Mouse (Mus musculus) limb, embryonic 14.5 days (tissue): Measurements from ENCODE around the gene Magi1. TPM values are rescaled to one million over a fixed set of nuclear protein-coding genes. Genes with fewer than 3 reads are reported as not detected.

Experiments used
- ATAC-seq: fragments of 200-750 bp; cut with Nextera tagmentation; 2 replicates; pipeline ENCODE4 v1.8.0; 2017; ENCODE audit warnings: low read depth, moderate number of reproducible peaks, moderate TSS enrichment; ENCODE audit not compliant: low FRiP score
- DNase-seq: peaks from one replicate; pipeline ENCODE4 v3.0.0-alpha.2; 2015; ENCODE audit warnings: low spot score
- H3K27ac ChIP-seq: fragments of 300-500 bp; sonication (generic); replicated peaks from 2 replicates; pipeline ENCODE4 v1.5.1; 2014; ENCODE audit warnings: low read depth, mild to moderate bottlenecking, low read length, moderate library complexity, mixed read lengths
- H3K27me3 ChIP-seq: fragments of 300-500 bp; sonication (generic); 2 replicates; pipeline ENCODE4 v1.6.1; 2014; ENCODE audit warnings: low read length, mixed read lengths; ENCODE audit not compliant: control insufficient read depth, insufficient read depth
- H3K36me3 ChIP-seq: fragments of 300-500 bp; sonication (generic); 2 replicates; pipeline ENCODE4 v1.6.1; 2014; ENCODE audit warnings: mild to moderate bottlenecking, low read length, moderate library complexity, mixed read lengths; ENCODE audit not compliant: control insufficient read depth, insufficient read depth
- H3K4me1 ChIP-seq: fragments of 300-500 bp; sonication (generic); 2 replicates; pipeline ENCODE4 v1.6.1; 2014; ENCODE audit warnings: antibody characterized with exemption, low read length, mixed read lengths; ENCODE audit not compliant: control insufficient read depth, insufficient read depth
- H3K4me2 ChIP-seq: fragments of 300-500 bp; sonication (generic); replicated peaks from 2 replicates; pipeline ENCODE4 v1.6.1; 2014; ENCODE audit warnings: low read depth, mild to moderate bottlenecking, low read length, moderate library complexity; ENCODE audit not compliant: severe bottlenecking
- H3K4me3 ChIP-seq: fragments of 300-500 bp; sonication (generic); replicated peaks from 2 replicates; pipeline ENCODE4 v1.5.1; 2014; ENCODE audit warnings: low read length
- H3K9ac ChIP-seq: fragments of 300-500 bp; sonication (generic); 2 replicates; pipeline ENCODE4 v1.6.1; 2014; ENCODE audit warnings: mild to moderate bottlenecking, low read depth, low read length, moderate library complexity; ENCODE audit not compliant: severe bottlenecking
- H3K9me3 ChIP-seq: fragments of 300-500 bp; sonication (generic); 2 replicates; pipeline ENCODE4 v1.6.1; 2016; ENCODE audit warnings: low read length; ENCODE audit not compliant: control insufficient read depth
- POLR2A ChIP-seq: fragments of 200-500 bp; IDR thresholded peaks from 2 replicates; pipeline ENCODE4 v1.8.0; 2012; ENCODE audit warnings: inconsistent platforms, mild to moderate bottlenecking, moderate library complexity, borderline replicate concordance; ENCODE audit not compliant: insufficient read depth, insufficient read length; ENCODE audit errors: extremely low read depth
- WGBS: fragments of 180-500 bp; shearing (Covaris S2); extraction: QIAGEN DNeasy Blood & Tissue Kit; methylation state at CpG from one replicate; pipeline ENCODE4 v1.1.7; 2014; 5-methylcytosine and 5-hydroxymethylcytosine counted together
- polyA plus RNA-seq, 2 experiments: library from polyadenylated mRNA; depleted of rRNA in 1 of 2; stranded (reverse) in 1 of 2; unstranded in 1 of 2; fragments of >200 nt; fragmentation: Nextera tagmentation in 1 of 2; extraction: Ambion mirVana in 1 of 2; gene quantifications; 2 replicates each; pipeline versions ENCODE4 v1.2.1 to v1.2.3; 2012 to 2014

Magi1 gene
- polyA plus RNA-seq, 2 experiments: 9.7 to 15.0 TPM

DNA sequence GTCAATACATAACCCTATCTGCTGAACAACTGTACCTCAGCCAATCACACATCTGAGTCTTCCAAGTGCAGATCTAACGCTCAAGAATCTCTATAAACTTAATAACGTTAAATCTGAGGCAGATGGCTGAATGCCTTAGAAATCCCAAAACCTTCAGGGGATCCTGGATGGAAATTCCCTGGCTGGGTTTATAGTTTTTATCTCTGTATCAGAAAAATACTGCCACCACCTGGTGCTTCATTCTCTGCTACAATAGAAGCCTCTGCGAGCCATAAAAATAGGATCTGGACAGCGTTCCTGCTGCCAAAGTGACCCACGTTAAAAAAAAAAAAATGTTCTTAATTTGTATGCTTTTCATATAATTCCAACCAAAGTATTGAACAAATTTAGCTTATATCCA is 162.2 kb downstream of the Magi1 start:
- no peaks in the 10 kb centered on the region; the same call in 1 of the 2 replicates for H3K27me3 ChIP-seq
- no peak for TF ChIP-seq POLR2A

DNA sequence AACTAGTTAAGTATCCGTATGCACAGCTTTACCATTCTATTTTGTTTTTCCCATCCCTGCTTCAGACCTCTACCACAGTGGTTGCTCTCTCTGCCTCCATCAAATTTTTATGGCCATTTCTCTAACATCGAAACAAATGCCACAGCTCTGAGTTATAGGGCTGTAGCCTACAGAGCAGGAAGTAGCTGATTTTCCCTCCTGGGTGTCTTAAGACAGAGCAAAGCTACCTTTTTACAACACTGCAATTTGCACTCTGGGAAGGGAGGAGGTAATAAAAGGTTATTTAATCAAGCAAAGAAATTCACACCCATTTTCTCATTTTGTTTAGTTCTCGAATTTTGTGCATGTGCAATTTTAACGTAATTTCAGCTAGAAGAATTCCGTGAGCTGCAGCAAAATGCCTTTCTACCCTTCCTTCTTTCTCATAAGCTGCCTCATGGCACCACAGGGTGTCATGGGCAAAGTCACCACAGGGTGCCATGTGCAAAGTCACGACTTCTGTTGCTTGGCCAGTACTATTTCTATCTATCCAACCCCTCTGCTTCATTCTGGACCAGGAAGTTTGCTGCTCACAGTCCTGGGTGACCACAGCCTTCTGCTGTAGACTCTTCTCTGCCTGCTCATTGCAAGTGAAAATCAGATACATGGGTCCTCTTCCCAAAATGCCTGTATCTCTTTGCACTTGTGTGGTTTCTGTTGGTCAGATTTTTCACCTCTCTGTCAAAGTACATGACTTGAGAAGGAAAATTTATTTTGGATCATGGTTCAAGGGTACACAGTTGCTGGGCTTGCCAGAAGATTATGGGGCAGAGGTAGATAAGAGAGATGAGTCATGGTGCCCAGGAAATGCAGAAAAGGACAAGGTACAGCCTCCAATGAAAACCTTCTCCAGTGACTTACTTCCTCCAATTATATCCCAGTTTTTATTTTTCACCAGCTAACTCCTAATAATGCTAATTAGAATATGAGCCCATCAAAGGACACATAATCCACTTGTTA is 167.0 kb downstream of the Magi1 start:
- no peak for TF ChIP-seq POLR2A
- Histone ChIP-seq H3K4me1 (peaks cover 23% of the 10 kb centered on the region), H3K4me2 (no peak overlapping the region), H3K4me3 (no peak overlapping the region), H3K36me3 (no peaks in the 10 kb centered on the region), H3K9ac (no peak overlapping the region), H3K27me3 (no peaks in the 10 kb centered on the region; the same call in 1 of the 2 replicates), H3K27ac (no peak overlapping the region), H3K9me3 (no peaks in the 10 kb centered on the region)
- WGBS: 30% methylated on average over 6 of the region's 6 CpGs
- ATAC-seq (peak; percentile 30; the same call in 1 of the 2 replicates), DNase-seq (no peak)

More for the DNA sequence above, 162.2 kb downstream of the Magi1 start:
- Histone ChIP-seq H3K9ac (no peak overlapping the region), H3K4me1 (peaks cover 43% of the 10 kb centered on the region), H3K27ac (no peak overlapping the region), H3K9me3 (no peaks in the 10 kb centered on the region), H3K36me3 (no peaks in the 10 kb centered on the region), H3K4me2 (no peak overlapping the region), H3K4me3 (no peak overlapping the region)
- 15% methylated on average over 5 of the region's 5 CpGs for WGBS
- DNase-seq (peak; percentile 80), ATAC-seq (no peak)

DNA sequence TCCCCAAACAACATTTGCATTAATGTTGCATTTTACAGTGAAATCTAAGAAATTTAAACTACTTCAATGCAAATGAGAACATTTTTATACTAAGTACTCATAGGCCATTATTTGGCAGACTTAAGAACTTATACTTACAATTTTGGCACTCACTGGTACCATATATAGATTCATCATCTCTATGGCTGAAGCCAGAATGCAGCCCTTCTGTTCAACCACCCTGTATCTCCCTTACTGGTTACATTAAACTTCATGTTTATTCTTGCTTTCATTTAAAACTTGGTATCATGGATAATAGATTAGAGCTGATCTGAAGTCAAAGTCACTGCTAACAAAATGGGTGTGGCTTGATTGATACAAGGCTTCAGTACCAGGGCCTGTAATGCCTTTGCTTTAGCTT is 171.9 kb downstream of the Magi1 start:
- H3K27me3 ChIP-seq: no peaks in the 10 kb centered on the region
- H3K36me3 ChIP-seq: no peaks in the 10 kb centered on the region
- DNase-seq (no peak), ATAC-seq (no peak)
- H3K9me3 ChIP-seq: no peaks in the 10 kb centered on the region
- no peak overlapping the region for H3K4me2 ChIP-seq
- H3K4me1 ChIP-seq: peaks cover 19% of the 10 kb centered on the region
- TF ChIP-seq POLR2A: no peak
- no peak overlapping the region for H3K4me3 ChIP-seq
- no peak overlapping the region for H3K9ac ChIP-seq
- H3K27ac ChIP-seq: no peak overlapping the region

DNA sequence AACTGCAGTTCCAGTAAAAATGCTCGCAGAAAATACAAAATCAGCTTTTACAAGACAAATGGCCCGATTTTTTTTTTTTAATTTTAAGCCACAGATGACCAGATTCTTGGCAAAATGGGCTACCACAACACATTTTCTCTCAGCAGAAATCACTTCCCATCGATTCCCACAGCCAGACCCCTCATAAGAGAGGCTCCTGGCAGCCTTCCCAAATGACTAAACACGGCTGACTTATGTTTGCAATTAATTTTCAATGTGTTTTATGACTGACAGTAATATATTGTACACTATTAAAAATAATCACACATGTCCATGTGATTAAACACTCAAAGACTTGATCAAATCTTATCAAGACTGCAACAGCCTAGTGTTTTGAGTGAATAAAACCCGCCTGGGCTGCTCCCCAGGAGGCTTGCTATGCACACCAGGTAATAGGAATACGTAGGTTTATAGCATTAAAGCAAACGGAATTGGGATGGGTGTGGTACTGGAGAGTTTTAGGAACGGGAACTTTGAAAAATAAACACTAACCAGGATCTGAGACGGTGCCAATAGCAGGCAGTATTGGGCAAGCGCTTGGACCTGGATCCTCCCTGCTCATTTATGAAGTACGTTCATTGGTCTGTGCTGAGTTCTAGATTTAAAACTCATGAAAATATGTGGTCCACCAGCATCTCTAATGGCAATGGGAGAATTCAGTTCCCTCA is 176.2 kb downstream of the Magi1 start:
- Histone ChIP-seq H3K9ac (no peak overlapping the region), H3K36me3 (no peaks in the 10 kb centered on the region), H3K4me1 (peaks cover 32% of the 10 kb centered on the region), H3K4me2 (no peak overlapping the region), H3K27me3 (no peaks in the 10 kb centered on the region), H3K4me3 (no peak overlapping the region), H3K27ac (no peak overlapping the region), H3K9me3 (no peaks in the 10 kb centered on the region)
- WGBS: 23% methylated on average over 11 of the region's 11 CpGs
- ATAC-seq (peak; percentile 76), DNase-seq (peak; percentile 75)
- no peak for TF ChIP-seq POLR2A

DNA sequence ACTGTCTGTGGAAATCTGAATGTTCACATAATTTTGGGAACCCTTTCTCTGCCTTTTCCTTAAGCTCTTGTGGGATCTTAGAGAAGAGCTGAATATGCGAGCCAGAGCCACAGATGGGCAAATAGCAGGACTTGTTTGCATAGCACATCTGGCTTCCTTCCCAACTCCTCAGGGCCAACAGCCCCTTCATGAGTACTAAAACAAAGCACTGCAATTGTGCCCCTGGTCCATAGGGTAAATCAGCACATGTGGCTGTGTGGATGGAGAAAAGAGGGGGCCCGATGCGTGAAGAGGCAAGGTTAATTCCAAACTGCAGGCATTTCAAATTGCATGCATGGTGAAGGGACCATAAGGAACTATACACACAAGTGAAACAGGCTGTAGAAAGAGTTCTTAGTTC is 180.1 kb downstream of the Magi1 start:
- WGBS: 35% methylated on average over 3 of the region's 3 CpGs
- H3K27ac ChIP-seq: no peak overlapping the region
- DNase-seq: no peak
- no peaks in the 10 kb centered on the region for H3K36me3 ChIP-seq
- no peaks in the 10 kb centered on the region for H3K27me3 ChIP-seq
- no peak overlapping the region for H3K9ac ChIP-seq
- TF ChIP-seq POLR2A: no peak
- ATAC-seq: no peak
- H3K4me1 ChIP-seq: peaks cover 46% of the 10 kb centered on the region
- H3K4me3 ChIP-seq: no peak overlapping the region
- no peak overlapping the region for H3K4me2 ChIP-seq
- no peaks in the 10 kb centered on the region for H3K9me3 ChIP-seq
